Mouse (Mus musculus) kidney, embryonic 15.5 days (tissue): Measurements from ENCODE around the gene Asb16. TPM values are rescaled to one million over a fixed set of nuclear protein-coding genes. Genes with fewer than 3 reads are reported as not detected.

Source experiments
- ATAC-seq: fragments of 200-750 bp; cut with Nextera tagmentation; replicated peaks from 2 replicates; pipeline ENCODE4 v1.8.0; 2017; ENCODE audit warnings: moderate TSS enrichment; ENCODE audit not compliant: low FRiP score
- H3K27ac ChIP-seq: fragments of 300-500 bp; sonication (generic); 2 replicates; pipeline ENCODE4 v1.5.1; 2015; ENCODE audit warnings: mild to moderate bottlenecking, inconsistent platforms
- H3K27me3 ChIP-seq: fragments of 300-500 bp; sonication (generic); 2 replicates; pipeline ENCODE4 v1.6.1; 2015; ENCODE audit warnings: inconsistent platforms
- H3K36me3 ChIP-seq: fragments of 300-500 bp; sonication (generic); 2 replicates; pipeline ENCODE4 v1.6.1; 2015; ENCODE audit warnings: inconsistent platforms
- H3K4me1 ChIP-seq: fragments of 300-500 bp; sonication (generic); 2 replicates; pipeline ENCODE4 v1.6.1; 2015; ENCODE audit warnings: inconsistent platforms
- H3K4me2 ChIP-seq: fragments of 300-500 bp; sonication (generic); 2 replicates; pipeline ENCODE4 v1.6.1; 2015; ENCODE audit warnings: moderate library complexity, mild to moderate bottlenecking, inconsistent platforms
- H3K4me3 ChIP-seq: fragments of 300-500 bp; sonication (generic); replicated peaks from 2 replicates; pipeline ENCODE4 v1.5.1; 2015; ENCODE audit warnings: mild to moderate bottlenecking, inconsistent platforms
- H3K9ac ChIP-seq: fragments of 300-500 bp; sonication (generic); 2 replicates; pipeline ENCODE4 v1.6.1; 2015; ENCODE audit warnings: mild to moderate bottlenecking, inconsistent platforms
- H3K9me3 ChIP-seq: fragments of 300-500 bp; sonication (generic); replicated peaks from 2 replicates; pipeline ENCODE4 v1.6.1; 2016; ENCODE audit warnings: inconsistent platforms
- WGBS: fragments of 180-500 bp; shearing (Covaris S2); methylation state at CpG from one replicate; pipeline ENCODE4 v1.1.7; 2015; ENCODE audit warnings: mixed read lengths; 5-methylcytosine and 5-hydroxymethylcytosine counted together
- polyA plus RNA-seq: library from polyadenylated mRNA; unstranded; fragments of >200 nt; fragmentation: Nextera tagmentation; extraction: Ambion mirVana; gene quantifications from 2 replicates; pipeline ENCODE4 v1.2.1, GENCODE M21; 2015

Asb16 gene
- polyA plus RNA-seq, 1 experiment from 2014 or later, result 0.10 TPM

- H3K27ac ChIP-seq, result peak overlapping the region; percentile 99
- H3K4me1 ChIP-seq, result peaks cover 23% of the 10 kb centered on the region
- peak overlapping the region; percentile 89 for H3K4me2 ChIP-seq
- no peaks in the 10 kb centered on the region for H3K9me3 ChIP-seq
- H3K36me3 ChIP-seq, result peaks cover 34% of the 10 kb centered on the region
- WGBS, result under 1% methylated on average over 82 of the region's 87 CpGs
- ATAC-seq, result peak; percentile 10; the same call in 1 of the 2 replicates
- peak overlapping the region; percentile 100 for H3K4me3 ChIP-seq
- peak overlapping the region; percentile 100 for H3K9ac ChIP-seq
- H3K27me3 ChIP-seq, result no peaks in the 10 kb centered on the region
These were observed 48.9 kb downstream of the Asb16 start for GRCm38 (mm10) chr11:102317298-102317900.

GRCm38 (mm10) chr11:102317901-102318575 lies 49.5 kb downstream of the Asb16 start:
- Histone ChIP-seq H3K4me1 (peaks cover 23% of the 10 kb centered on the region), H3K4me2 (peak overlapping the region; percentile 89), H3K9ac (peak overlapping the region; percentile 100), H3K4me3 (peak overlapping the region; percentile 100), H3K36me3 (peaks cover 27% of the 10 kb centered on the region), H3K9me3 (no peaks in the 10 kb centered on the region), H3K27ac (peak overlapping the region; percentile 99), H3K27me3 (no peaks in the 10 kb centered on the region)
- WGBS, result under 1% methylated on average over 53 of the region's 77 CpGs
- peak; percentile 62 for ATAC-seq

- Histone ChIP-seq H3K4me1 (peaks cover 23% of the 10 kb centered on the region), H3K9me3 (no peaks in the 10 kb centered on the region), H3K4me2 (peak overlapping the region; percentile 89), H3K27ac (peak overlapping the region; percentile 99), H3K4me3 (peak overlapping the region; percentile 100), H3K9ac (peak overlapping the region; percentile 100), H3K27me3 (no peaks in the 10 kb centered on the region), H3K36me3 (peaks cover 20% of the 10 kb centered on the region)
- under 1% methylated on average over 84 of the region's 84 CpGs for WGBS
- no peak for ATAC-seq
These were observed 50.2 kb downstream of the Asb16 start for GRCm38 (mm10) chr11:102318576-102319409.

GRCm38 (mm10) chr11:102319410-102319792 lies 50.9 kb downstream of the Asb16 start, which contains the start of gene Ubtf:
Ubtf (minus strand) TSS chr11:102319742.
- WGBS, result under 1% methylated on average over 25 of the region's 25 CpGs
- ATAC-seq, result no peak
- H3K9me3 ChIP-seq, result no peaks in the 10 kb centered on the region
- H3K4me3 ChIP-seq, result peak within 1 kb of the TSS; percentile 100
- H3K27ac ChIP-seq, result peak within 1 kb of the TSS; percentile 99
- H3K4me1 ChIP-seq, result peaks cover 23% of the 10 kb centered on the region
- peaks cover 14% of the 10 kb centered on the region for H3K36me3 ChIP-seq
- H3K27me3 ChIP-seq, result no peaks in the 10 kb centered on the region
- peak within 1 kb of the TSS; percentile 89 for H3K4me2 ChIP-seq
- peak within 1 kb of the TSS; percentile 100 for H3K9ac ChIP-seq

- Histone ChIP-seq H3K4me1 (peaks cover 23% of the 10 kb centered on the region), H3K9ac (peak overlapping the region; percentile 100), H3K27ac (peak overlapping the region; percentile 99), H3K4me3 (peak overlapping the region; percentile 100), H3K4me2 (peak overlapping the region; percentile 89), H3K36me3 (peaks cover 7% of the 10 kb centered on the region), H3K27me3 (no peaks in the 10 kb centered on the region), H3K9me3 (no peaks in the 10 kb centered on the region)
- no peak for ATAC-seq
- WGBS, result under 1% methylated on average over 38 of the region's 38 CpGs
These were observed 51.6 kb downstream of the Asb16 start for GRCm38 (mm10) chr11:102319941-102320685.

GRCm38 (mm10) chr11:102320686-102321005 lies 52.1 kb downstream of the Asb16 start:
- no peaks in the 10 kb centered on the region for H3K27me3 ChIP-seq
- H3K36me3 ChIP-seq, result peaks cover 1% of the 10 kb centered on the region; the same call in 1 of the 2 replicates
- H3K4me2 ChIP-seq, result peak overlapping the region; percentile 89
- 13% methylated on average over 10 of the region's 10 CpGs for WGBS
- H3K4me3 ChIP-seq, result peak overlapping the region; percentile 100
- H3K9ac ChIP-seq, result peak overlapping the region; percentile 100
- no peaks in the 10 kb centered on the region for H3K9me3 ChIP-seq
- peaks cover 18% of the 10 kb centered on the region for H3K4me1 ChIP-seq
- ATAC-seq, result no peak
- H3K27ac ChIP-seq, result peak overlapping the region; percentile 99

- 83% methylated on average over 6 of the region's 6 CpGs for WGBS
- no peaks in the 10 kb centered on the region for H3K27me3 ChIP-seq
- ATAC-seq, result no peak
These were observed 53.4 kb downstream of the Asb16 start for GRCm38 (mm10) chr11:102321931-102322330.

GRCm38 (mm10) chr11:102323516-102323915 lies 55.0 kb downstream of the Asb16 start:
- H3K27ac ChIP-seq, result no peak overlapping the region
- H3K27me3 ChIP-seq, result no peaks in the 10 kb centered on the region
- no peak overlapping the region for H3K9ac ChIP-seq
- WGBS, result 88% methylated on average over 1 of the region's 1 CpGs
- H3K4me2 ChIP-seq, result no peak overlapping the region
- H3K36me3 ChIP-seq, result no peaks in the 10 kb centered on the region
- peaks cover 9% of the 10 kb centered on the region for H3K4me1 ChIP-seq
- no peaks in the 10 kb centered on the region for H3K9me3 ChIP-seq
- no peak for ATAC-seq
- H3K4me3 ChIP-seq, result no peak overlapping the region

More at GRCm38 (mm10) chr11:102321931-102322330, 53.4 kb downstream of the Asb16 start:
- H3K4me1 ChIP-seq, result peaks cover 9% of the 10 kb centered on the region
- no peaks in the 10 kb centered on the region for H3K36me3 ChIP-seq
- H3K4me2 ChIP-seq, result no peak overlapping the region
- no peaks in the 10 kb centered on the region for H3K9me3 ChIP-seq
- H3K27ac ChIP-seq, result no peak overlapping the region
- H3K4me3 ChIP-seq, result no peak overlapping the region
- H3K9ac ChIP-seq, result no peak overlapping the region

- Histone ChIP-seq H3K27ac (no peak overlapping the region), H3K9ac (no peak overlapping the region), H3K27me3 (0 out of 2 replicates have a peak, but pooled peaks cover 2% of the 10 kb centered on the region), H3K4me2 (no peak overlapping the region), H3K4me3 (no peak overlapping the region), H3K9me3 (no peaks in the 10 kb centered on the region), H3K4me1 (no peaks in the 10 kb centered on the region), H3K36me3 (no peaks in the 10 kb centered on the region)
- WGBS, result 50% methylated on average over 5 of the region's 5 CpGs
- ATAC-seq, result no peak
These were observed 58.7 kb downstream of the Asb16 start for GRCm38 (mm10) chr11:102327250-102327649.

- 0 out of 2 replicates have a peak, but pooled peaks cover 2% of the 10 kb centered on the region for H3K27me3 ChIP-seq
- H3K36me3 ChIP-seq, result no peaks in the 10 kb centered on the region
- no peaks in the 10 kb centered on the region for H3K9me3 ChIP-seq
- no peak for ATAC-seq
- no peak overlapping the region for H3K9ac ChIP-seq
- no peaks in the 10 kb centered on the region for H3K4me1 ChIP-seq
- no peak overlapping the region for H3K4me3 ChIP-seq
- no peak overlapping the region for H3K4me2 ChIP-seq
- no peak overlapping the region for H3K27ac ChIP-seq
- 80% methylated on average over 7 of the region's 7 CpGs for WGBS
These were observed 59.3 kb downstream of the Asb16 start for GRCm38 (mm10) chr11:102327839-102328238.
